Mouse (Mus musculus) regulatory T cell (primary cell): ENCODE measurements around the gene Akap13.

Experiments used
- in situ Hi-C: fragments of 300-600 bp; cut with MboI, MseI; formaldehyde crosslinking; loops from one replicate; pipeline ENCODE4 v1.15.1; 2025; ENCODE audit warnings: high pct_unique_total_duplicates

Akap13 gene

GRCm38 (mm10) chr7:75653684-75654317 lies 198.5 kb downstream of the Akap13 start:
- in situ Hi-C loops, result no loop called here

DNA sequence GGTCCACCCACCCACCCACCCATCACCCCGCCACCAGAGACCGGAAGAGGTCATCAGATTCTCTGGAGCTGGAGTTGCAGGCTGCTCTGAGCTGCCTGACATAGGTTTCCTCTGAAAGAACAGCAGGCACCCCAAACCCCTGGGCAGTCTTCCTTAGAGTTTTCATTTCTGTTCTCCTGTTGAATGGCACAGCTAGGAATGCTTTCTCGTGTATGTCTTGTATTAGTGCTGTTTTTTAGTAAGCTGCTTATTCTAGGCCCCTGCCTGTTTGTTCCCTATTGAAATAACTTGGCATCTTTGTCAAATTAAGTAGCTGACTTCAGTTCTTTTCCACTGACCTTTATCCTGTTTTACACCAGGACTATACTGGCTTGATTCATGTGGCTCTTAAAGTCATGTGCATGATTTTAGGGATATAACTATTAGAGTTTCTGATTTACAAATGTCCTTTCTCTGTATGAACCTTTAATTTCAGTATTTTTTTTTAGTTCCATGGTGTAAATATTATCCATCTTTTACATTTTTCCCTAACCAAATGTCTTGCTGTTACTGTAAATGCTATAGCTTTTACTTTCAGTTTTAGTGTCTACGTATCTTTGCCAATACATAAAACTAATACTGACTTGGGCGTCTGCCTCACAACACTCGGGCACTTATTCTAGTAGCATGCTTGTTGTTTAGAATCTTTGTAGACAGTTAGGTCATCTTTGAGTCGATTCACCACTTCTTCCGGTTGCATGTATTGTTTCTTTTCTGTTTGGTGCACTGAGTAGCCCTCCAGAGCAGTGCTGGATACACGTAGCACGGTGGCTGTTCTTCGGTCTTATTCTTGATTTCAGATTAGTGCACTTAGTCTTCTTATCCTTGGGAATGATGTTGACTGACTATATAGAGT lies 200.1 kb downstream of the Akap13 start:
- in situ Hi-C loops, result no loop called here

- in situ Hi-C loops, result no loop called here
These were observed 201.0 kb downstream of the Akap13 start for GRCm38 (mm10) chr7:75656297-75656852.

DNA sequence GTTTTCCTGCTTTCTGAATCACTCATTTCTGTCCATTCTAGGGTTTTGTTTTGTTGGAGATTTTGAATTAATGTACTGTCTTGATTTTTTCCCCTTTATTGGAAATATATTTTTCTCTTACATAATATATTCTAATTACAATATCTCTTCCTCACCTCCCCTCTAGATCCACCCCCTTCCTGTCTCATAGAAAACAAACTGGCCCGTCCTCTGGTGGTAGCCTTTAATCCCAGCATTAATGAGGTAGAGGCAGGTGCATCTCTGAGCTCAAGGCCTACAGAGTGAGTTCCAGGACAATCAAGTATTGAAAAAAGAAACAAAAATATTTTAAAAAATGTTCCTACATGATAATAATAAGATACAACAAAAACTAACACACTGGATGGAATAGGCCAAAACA lies 201.6 kb downstream of the Akap13 start:
- in situ Hi-C loops, result no loop called here

- in situ Hi-C loops, result no loop called here
These were observed 209.1 kb downstream of the Akap13 start for GRCm38 (mm10) chr7:75664455-75664854.

GRCm38 (mm10) chr7:75666982-75667381 lies 211.6 kb downstream of the Akap13 start:
- in situ Hi-C loops, result no loop called here

- in situ Hi-C loops, result no loop called here
These were observed 212.2 kb downstream of the Akap13 start for GRCm38 (mm10) chr7:75667531-75667930.

- in situ Hi-C loops, result no loop called here
These were observed 213.1 kb downstream of the Akap13 start for GRCm38 (mm10) chr7:75668396-75668795.

DNA sequence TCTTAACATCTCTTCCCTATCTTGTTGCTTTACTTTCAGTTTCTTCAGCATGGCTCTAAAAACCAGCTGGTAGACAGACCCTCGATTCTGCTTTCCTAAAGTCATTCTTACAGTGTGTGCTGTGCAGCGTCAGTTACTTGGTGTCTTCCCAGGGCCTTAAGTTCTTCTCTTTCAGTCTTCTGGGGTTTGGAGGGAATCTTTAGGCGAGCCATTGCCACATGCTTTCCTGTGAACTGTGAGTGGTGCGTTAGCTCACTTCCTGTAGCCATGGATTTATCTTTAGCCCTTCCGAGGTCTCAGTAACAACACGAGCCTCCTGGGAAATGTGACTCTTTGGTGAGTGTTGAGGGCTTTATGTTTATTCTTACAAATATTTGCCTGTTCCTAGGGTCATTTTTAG lies 214.1 kb downstream of the Akap13 start:
- in situ Hi-C loops, result no loop called here

DNA sequence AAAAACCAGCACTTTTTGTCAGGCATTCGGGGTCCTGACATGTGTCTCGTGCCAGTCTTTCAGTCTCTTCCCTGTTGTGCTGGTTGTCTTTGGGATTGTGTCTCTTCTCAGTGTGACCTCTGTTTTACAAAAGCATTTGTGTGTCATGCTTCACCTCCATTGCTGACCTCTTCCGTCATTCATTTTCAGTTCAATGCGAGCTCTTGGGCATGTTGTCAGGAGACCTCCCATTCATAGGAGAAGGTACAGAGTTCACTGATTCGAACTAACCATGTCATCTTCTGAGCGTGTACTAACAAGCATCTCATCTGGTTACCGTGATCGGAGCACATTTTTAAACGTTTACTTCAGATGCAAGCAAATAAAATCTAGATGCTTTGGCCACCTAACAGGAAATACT lies 224.3 kb downstream of the Akap13 start:
- in situ Hi-C loops, result no loop called here

GRCm38 (mm10) chr7:75682901-75683300 lies 227.6 kb downstream of the Akap13 start:
- in situ Hi-C loops, result no loop called here

- in situ Hi-C loops, result no loop called here
These were observed 228.1 kb downstream of the Akap13 start for GRCm38 (mm10) chr7:75683410-75683809.

DNA sequence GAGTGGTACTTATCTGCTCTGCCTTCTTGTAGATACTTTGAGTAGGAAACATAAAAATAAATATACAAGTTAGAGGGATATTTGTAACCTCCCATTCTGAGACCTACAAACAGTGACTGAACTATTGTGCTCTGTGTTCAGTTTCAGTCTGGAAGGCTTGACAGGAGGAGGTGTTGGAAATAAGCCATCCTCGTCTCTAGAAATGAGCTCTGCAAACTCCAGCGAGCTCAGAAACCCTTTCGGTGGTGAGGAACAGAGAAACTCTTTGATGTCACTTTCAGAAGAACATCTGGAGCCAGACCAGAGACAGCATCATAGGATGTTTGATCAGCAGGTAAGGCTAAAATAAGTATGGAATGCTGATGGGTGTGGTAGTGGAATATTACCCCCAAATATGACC lies 229.6 kb downstream of the Akap13 start:
- in situ Hi-C loops, result loop anchor here (5.0 kb wide), 1 partner anchor 43 kb away; no protein-coding TSS in a partner anchor

- in situ Hi-C loops, result loop anchor here (5.0 kb wide), 1 partner anchor 44 kb away; no protein-coding TSS in a partner anchor
These were observed 230.9 kb downstream of the Akap13 start for GRCm38 (mm10) chr7:75686046-75686826.

DNA sequence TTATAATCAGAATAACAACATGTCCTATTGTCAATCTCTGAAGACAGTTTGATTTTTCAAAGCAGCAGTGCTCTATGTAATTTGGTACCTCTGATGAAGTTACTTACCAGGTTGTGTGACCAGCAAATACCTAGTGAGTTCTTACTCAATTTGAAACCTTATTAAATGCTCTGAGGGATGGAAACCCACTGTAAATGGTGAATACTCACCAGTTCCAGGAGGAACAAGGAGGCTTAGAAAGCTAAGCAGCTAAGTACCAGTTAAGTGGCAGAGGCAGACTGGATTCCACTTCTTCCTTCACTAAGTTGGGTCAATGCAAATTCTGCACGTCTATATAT lies 231.5 kb downstream of the Akap13 start:
- in situ Hi-C loops, result loop anchor here (5.0 kb wide), 1 partner anchor 44 kb away; no protein-coding TSS in a partner anchor

DNA sequence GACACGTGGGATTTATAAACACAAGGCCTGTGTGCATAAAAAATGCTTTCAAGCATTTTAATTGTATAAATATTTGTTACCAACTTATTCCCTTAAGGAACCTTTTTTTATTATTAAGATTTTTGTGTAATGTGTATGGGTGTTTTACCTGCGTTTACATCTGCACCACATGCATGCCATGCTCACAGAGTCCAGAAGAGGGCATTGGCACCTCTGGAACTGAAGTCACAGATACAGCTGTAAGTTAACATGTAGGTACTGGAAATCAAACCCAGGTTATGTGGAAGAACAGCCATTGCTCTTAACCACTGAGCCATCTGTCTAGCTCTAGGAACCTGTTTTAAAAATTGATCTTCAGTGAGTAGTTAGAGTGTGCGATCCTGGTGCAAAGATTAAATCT lies 232.8 kb downstream of the Akap13 start:
- in situ Hi-C loops, result loop anchor here (5.0 kb wide), 1 partner anchor 46 kb away; no protein-coding TSS in a partner anchor

- in situ Hi-C loops, result no loop called here
These were observed 239.4 kb downstream of the Akap13 start for GRCm38 (mm10) chr7:75694777-75695176.

- in situ Hi-C loops, result no loop called here
These were observed 244.5 kb downstream of the Akap13 start for GRCm38 (mm10) chr7:75699836-75700235.

GRCm38 (mm10) chr7:75700771-75701345 lies 245.5 kb downstream of the Akap13 start:
- in situ Hi-C loops, result no loop called here

GRCm38 (mm10) chr7:75701761-75702160 lies 246.4 kb downstream of the Akap13 start:
- in situ Hi-C loops, result no loop called here

- in situ Hi-C loops, result no loop called here
These were observed 247.0 kb downstream of the Akap13 start for GRCm38 (mm10) chr7:75702368-75702767.
